Mouse (Mus musculus): Measurements from ENCODE around the gene Myh11. TPM values are rescaled to one million over a fixed set of nuclear protein-coding genes. Genes with fewer than 3 reads are reported as not detected.

Gene Myh11
- not detected in 2 replicates for polyA plus RNA-seq (2012; ENCODE audit: insufficient read depth, insufficient read length, missing spikeins)

GRCm38 (mm10) chr16:14291223-14291622, at the start of gene Myh11:
TSS of gene Myh11 (minus strand) at chr16:14291372.
- peak within 1 kb of the TSS; percentile 24; the same call in 1 of the 2 replicates for H3K4me3 ChIP-seq (ENCODE audit: insufficient read depth, low read length)
- TF ChIP-seq POLR2A (IDR thresholded peaks at IDR 0.05; ENCODE audit: borderline replicate concordance, low read depth, low read length) (no peak), CTCF (IDR thresholded peaks at IDR 0.05; ENCODE audit: low read depth, low read length) (peak; percentile 47)
- peaks cover 15% of the 10 kb centered on the region for H3K4me1 ChIP-seq (ENCODE audit: control insufficient read depth, insufficient read depth, low read length)
- no peak within 1 kb of the TSS for H3K27ac ChIP-seq (ENCODE audit: insufficient read depth, low read depth, low read length)

GRCm38 (mm10) chr16:14328156-14328555, 37.0 kb upstream of the Myh11 start:
- Histone ChIP-seq H3K27ac (ENCODE audit: insufficient read depth, low read depth, low read length) (no peak overlapping the region), H3K4me3 (ENCODE audit: insufficient read depth, low read length) (no peak overlapping the region), H3K4me1 (ENCODE audit: control insufficient read depth, insufficient read depth, low read length) (no peaks in the 10 kb centered on the region)
- TF ChIP-seq POLR2A (IDR thresholded peaks at IDR 0.05; ENCODE audit: borderline replicate concordance, low read depth, low read length) (no peak), CTCF (IDR thresholded peaks at IDR 0.05; ENCODE audit: low read depth, low read length) (no peak)

- peaks cover 9% of the 10 kb centered on the region for H3K4me1 ChIP-seq (ENCODE audit: control insufficient read depth, insufficient read depth, low read length)
- no peak overlapping the region for H3K4me3 ChIP-seq (ENCODE audit: insufficient read depth, low read length)
- H3K27ac ChIP-seq (ENCODE audit: insufficient read depth, low read depth, low read length) = no peak overlapping the region
- TF ChIP-seq POLR2A (IDR thresholded peaks at IDR 0.05; ENCODE audit: borderline replicate concordance, low read depth, low read length) (no peak), CTCF (IDR thresholded peaks at IDR 0.05; ENCODE audit: low read depth, low read length) (no peak)
Measured at GRCm38 (mm10) chr16:14320494-14320893, 29.3 kb upstream of the Myh11 start.

GRCm38 (mm10) chr16:14319681-14320080, 28.5 kb upstream of the Myh11 start:
- no peak for TF ChIP-seq POLR2A (IDR thresholded peaks at IDR 0.05; ENCODE audit: borderline replicate concordance, low read depth, low read length)
- no peak for TF ChIP-seq CTCF (IDR thresholded peaks at IDR 0.05; ENCODE audit: low read depth, low read length)

GRCm38 (mm10) chr16:14316884-14317876, 26.0 kb upstream of the Myh11 start, which contains the start of gene Fopnl:
TSS of gene Fopnl (minus strand) at chr16:14317405.
- Histone ChIP-seq H3K27ac (ENCODE audit: insufficient read depth, low read depth, low read length) (peak within 1 kb of the TSS; percentile 55), H3K4me3 (ENCODE audit: insufficient read depth, low read length) (peak within 1 kb of the TSS; percentile 79), H3K4me1 (ENCODE audit: control insufficient read depth, insufficient read depth, low read length) (peaks cover 9% of the 10 kb centered on the region)
- no peak for TF ChIP-seq POLR2A (IDR thresholded peaks at IDR 0.05; ENCODE audit: borderline replicate concordance, low read depth, low read length)

More at GRCm38 (mm10) chr16:14319681-14320080, 28.5 kb upstream of the Myh11 start:
- Histone ChIP-seq H3K4me3 (ENCODE audit: insufficient read depth, low read length) (no peak overlapping the region), H3K27ac (ENCODE audit: insufficient read depth, low read depth, low read length) (no peak overlapping the region), H3K4me1 (ENCODE audit: control insufficient read depth, insufficient read depth, low read length) (peaks cover 9% of the 10 kb centered on the region)

- Histone ChIP-seq H3K27ac (ENCODE audit: insufficient read depth, low read depth, low read length) (no peak overlapping the region), H3K4me1 (ENCODE audit: control insufficient read depth, insufficient read depth, low read length) (peaks cover 29% of the 10 kb centered on the region), H3K4me3 (ENCODE audit: insufficient read depth, low read length) (no peak overlapping the region)
- TF ChIP-seq CTCF (IDR thresholded peaks at IDR 0.05; ENCODE audit: low read depth, low read length) (no peak), POLR2A (IDR thresholded peaks at IDR 0.05; ENCODE audit: borderline replicate concordance, low read depth, low read length) (no peak)
Measured at GRCm38 (mm10) chr16:14312914-14313313, 21.7 kb upstream of the Myh11 start.

GRCm38 (mm10) chr16:14311371-14311770, 20.2 kb upstream of the Myh11 start:
- H3K4me1 ChIP-seq (ENCODE audit: control insufficient read depth, insufficient read depth, low read length) = peaks cover 38% of the 10 kb centered on the region
- no peak overlapping the region for H3K27ac ChIP-seq (ENCODE audit: insufficient read depth, low read depth, low read length)
- no peak for TF ChIP-seq POLR2A (IDR thresholded peaks at IDR 0.05; ENCODE audit: borderline replicate concordance, low read depth, low read length)
- peak; percentile 97 for TF ChIP-seq CTCF (IDR thresholded peaks at IDR 0.05; ENCODE audit: low read depth, low read length)
- no peak overlapping the region for H3K4me3 ChIP-seq (ENCODE audit: insufficient read depth, low read length)

- TF ChIP-seq POLR2A (IDR thresholded peaks at IDR 0.05; ENCODE audit: borderline replicate concordance, low read depth, low read length) = no peak
- no peak for TF ChIP-seq CTCF (IDR thresholded peaks at IDR 0.05; ENCODE audit: low read depth, low read length)
- no peak overlapping the region for H3K4me3 ChIP-seq (ENCODE audit: insufficient read depth, low read length)
- no peak overlapping the region for H3K27ac ChIP-seq (ENCODE audit: insufficient read depth, low read depth, low read length)
- peaks cover 37% of the 10 kb centered on the region for H3K4me1 ChIP-seq (ENCODE audit: control insufficient read depth, insufficient read depth, low read length)
Measured at GRCm38 (mm10) chr16:14309833-14310232, 18.7 kb upstream of the Myh11 start.

- H3K4me3 ChIP-seq (ENCODE audit: insufficient read depth, low read length) = no peak overlapping the region
- no peak overlapping the region for H3K27ac ChIP-seq (ENCODE audit: insufficient read depth, low read depth, low read length)
- peaks cover 37% of the 10 kb centered on the region for H3K4me1 ChIP-seq (ENCODE audit: control insufficient read depth, insufficient read depth, low read length)
- TF ChIP-seq CTCF (IDR thresholded peaks at IDR 0.05; ENCODE audit: low read depth, low read length) (no peak), POLR2A (IDR thresholded peaks at IDR 0.05; ENCODE audit: borderline replicate concordance, low read depth, low read length) (no peak)
Measured at GRCm38 (mm10) chr16:14308245-14309073, 17.3 kb upstream of the Myh11 start.
